7 mouse cellular contexts compared by ENCODE assay signal in the genomic region with DNA sequence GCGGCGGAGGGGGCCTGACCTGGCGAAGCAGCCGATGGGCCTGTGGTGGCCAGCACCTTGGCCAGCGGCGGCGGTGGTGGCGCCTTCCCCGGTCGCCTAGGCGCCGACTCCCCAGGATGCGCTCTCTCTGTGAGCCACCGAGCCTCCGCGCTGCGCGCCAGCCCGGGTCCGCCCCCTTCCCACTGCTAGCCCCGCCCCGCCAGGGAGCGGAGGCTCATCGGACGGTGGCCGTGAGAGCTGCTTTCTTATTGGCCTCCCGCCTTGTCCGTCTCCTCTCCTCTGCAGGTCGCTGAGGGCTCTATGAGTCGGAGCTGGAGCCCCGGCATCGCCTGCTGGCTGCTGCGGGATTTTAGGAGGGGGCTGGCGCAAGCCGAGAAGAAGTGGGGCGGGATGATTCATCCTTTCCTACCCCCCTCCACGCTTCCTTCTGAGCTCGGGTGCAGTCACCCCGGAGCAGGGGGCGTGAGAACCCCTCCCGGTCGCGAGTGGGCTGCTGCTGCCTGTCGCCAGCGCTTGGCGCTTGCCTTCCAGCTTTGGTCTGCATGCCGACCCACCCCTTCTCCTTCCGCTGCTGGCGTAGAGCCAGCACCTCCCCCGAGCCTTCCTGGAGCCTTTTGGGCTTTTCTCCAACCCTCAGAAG. TPM values are rescaled to one million over a fixed set of nuclear protein-coding genes. Genes with fewer than 3 reads are reported as not detected.
A peak's percentile ranks its signal among the peaks of the same experiment; 100 is the strongest.
DNase-seq lines count a peak whose midpoint lies in the region; ATAC-seq and TF ChIP-seq lines count a peak whose summit lies in the region.

A gene (minus strand): TSS at position 413 of the 640 bp plus-strand sequence.

- DNase-seq in embryonic facial prominence, embryonic 14.5 days (ENCODE audit: low spot score): peak; percentile 98
- DNase-seq in heart, adult 8-10 months (ENCODE audit: low spot score): peak; percentile 83
- peak; percentile 84 to 85 for DNase-seq in kidney, adult 8-10 months
- peak; percentile 24 to 77 for DNase-seq in spleen, postnatal 10 days (ENCODE audit: low spot score in 2 of 2)

- H3K4me3 ChIP-seq in bone marrow, adult 2 months (replicated peaks; ENCODE audit: control insufficient read depth, low read depth, low read length): peak within 1 kb of the TSS; percentile 24
- peak within 1 kb of the TSS; percentile 51 for H3K4me3 ChIP-seq in embryonic facial prominence, embryonic 14.5 days (ENCODE audit: low read depth, low read length)
- H3K4me3 ChIP-seq in limb, embryonic 12.5 days (replicated peaks): peak within 1 kb of the TSS; percentile 61
- peak within 1 kb of the TSS; percentile 59 for H3K4me3 ChIP-seq in midbrain, embryonic 15.5 days

- H3K27me3 ChIP-seq in embryonic facial prominence, embryonic 14.5 days (replicated peaks; ENCODE audit: control insufficient read depth, insufficient read depth, low read length): peaks cover 25% of the 10 kb centered on the region
- H3K27me3 ChIP-seq in limb, embryonic 12.5 days: peaks cover 36% of the 10 kb centered on the region
- H3K27me3 ChIP-seq in midbrain, embryonic 15.5 days (replicated peaks): no peaks in the 10 kb centered on the region

- H3K4me2 ChIP-seq in embryonic facial prominence, embryonic 14.5 days (ENCODE audit: low read depth, low read length): peak within 1 kb of the TSS; percentile 82
- peak within 1 kb of the TSS; percentile 89 for H3K4me2 ChIP-seq in limb, embryonic 12.5 days
- peak within 1 kb of the TSS; percentile 62 for H3K4me2 ChIP-seq in midbrain, embryonic 15.5 days

- TF ChIP-seq POLR2A in bone marrow, adult 2 months (IDR thresholded peaks at IDR 0.05; ENCODE audit: borderline replicate concordance, control insufficient read depth, low read depth, low read length): no peak

- no peak within 1 kb of the TSS; the same call in 1 of the 2 replicates for H3K27ac ChIP-seq in bone marrow, adult 2 months (ENCODE audit: control insufficient read depth, insufficient read depth, low read depth, low read length, poor library complexity)
- H3K27ac ChIP-seq in embryonic facial prominence, embryonic 14.5 days (replicated peaks; ENCODE audit: low read depth, low read length): 0 out of 2 replicates have a peak within 1 kb of the TSS, but pooled peaks have one; percentile 1
- peak within 1 kb of the TSS; percentile 29; the same call in 1 of the 2 replicates for H3K27ac ChIP-seq in limb, embryonic 12.5 days
- peak within 1 kb of the TSS; percentile 98 for H3K27ac ChIP-seq in midbrain, embryonic 15.5 days

- WGBS in bone marrow, adult 2 months: under 1% methylated on average over 50 of the region's 50 CpGs
- whole genome bisulfite sequencing in embryonic facial prominence, embryonic 14.5 days: 1% methylated on average over 10 of the region's 50 CpGs
- under 1% methylated on average over 49 of the region's 50 CpGs for WGBS in limb, embryonic 12.5 days
- under 1% methylated on average over 48 of the region's 50 CpGs for WGBS in midbrain, embryonic 15.5 days

- H3K9ac ChIP-seq in embryonic facial prominence, embryonic 14.5 days (ENCODE audit: low read depth, low read length): peak within 1 kb of the TSS; percentile 48
- peak within 1 kb of the TSS; percentile 61 for H3K9ac ChIP-seq in limb, embryonic 12.5 days (replicated peaks)
- peak within 1 kb of the TSS; percentile 84 for H3K9ac ChIP-seq in midbrain, embryonic 15.5 days

- H3K4me1 ChIP-seq in bone marrow, adult 2 months (ENCODE audit: control insufficient read depth, insufficient read depth, low read length): no peaks in the 10 kb centered on the region; the same call in none of the 2 replicates
- H3K4me1 ChIP-seq in embryonic facial prominence, embryonic 14.5 days (ENCODE audit: control insufficient read depth, insufficient read depth, low read length): peaks cover 11% of the 10 kb centered on the region
- peaks cover 17% of the 10 kb centered on the region for H3K4me1 ChIP-seq in limb, embryonic 12.5 days (replicated peaks)
- peaks cover 33% of the 10 kb centered on the region for H3K4me1 ChIP-seq in midbrain, embryonic 15.5 days

- ATAC-seq in embryonic facial prominence, embryonic 14.5 days (ENCODE audit: low read depth): peak; percentile 99
- peak; percentile 99 for ATAC-seq in limb, embryonic 12.5 days (ENCODE audit: insufficient number of reproducible peaks, insufficient read depth, low FRiP score, low TSS enrichment, low read depth)
- ATAC-seq in midbrain, embryonic 15.5 days (replicated peaks): peak; percentile 97

- no peaks in the 10 kb centered on the region for H3K9me3 ChIP-seq in embryonic facial prominence, embryonic 14.5 days (ENCODE audit: control insufficient read depth, low read length)
- no peaks in the 10 kb centered on the region for H3K9me3 ChIP-seq in limb, embryonic 12.5 days
- H3K9me3 ChIP-seq in midbrain, embryonic 15.5 days: no peaks in the 10 kb centered on the region

- no peaks in the 10 kb centered on the region for H3K36me3 ChIP-seq in embryonic facial prominence, embryonic 14.5 days (ENCODE audit: control insufficient read depth, insufficient read depth, low read length)
- H3K36me3 ChIP-seq in limb, embryonic 12.5 days: no peaks in the 10 kb centered on the region
- no peaks in the 10 kb centered on the region for H3K36me3 ChIP-seq in midbrain, embryonic 15.5 days (replicated peaks)

- TF ChIP-seq CTCF in bone marrow, adult 2 months (IDR thresholded peaks at IDR 0.05; ENCODE audit: control insufficient read depth, insufficient read depth, low read length): no peak

RNA-seq across cellular contexts. Expression of the gene that starts here (rescaled TPM):
- 0.22 TPM in 1 of 2 replicates, not detected in the other for polyA plus RNA-seq in bone marrow, adult 2 months (2011; ENCODE audit: insufficient read depth, insufficient read length, low replicate concordance, missing spikeins)
- polyA plus RNA-seq in embryonic facial prominence, embryonic 14.5 days (2014; fragmentation: Nextera tagmentation; extraction: Ambion mirVana): 2.0 and 2.5 TPM in 2 replicates
- total RNA-seq in heart, adult 8-10 months (2022): under 1 TPM in 3 of 4 experiments, not detected in 1; 0.09 to 0.19 (median 0.11) TPM
- polyA plus RNA-seq in limb, embryonic 12.5 days (2016; fragmentation: Nextera tagmentation; extraction: Ambion mirVana): 0.64 and 0.90 TPM in 2 replicates
- 89.2 and 91.8 TPM in 2 replicates for polyA plus RNA-seq in midbrain, embryonic 15.5 days (2015; fragmentation: Nextera tagmentation; extraction: Ambion mirVana)

Comparison
In these comparisons a context has a peak if more than half of its experiments do, and no peak if none do; other contexts are left out.
1. RNA of the gene that starts here (polyA plus RNA-seq): 89.2 to 91.8 TPM in midbrain, embryonic 15.5 days; 2.0 to 2.5 TPM in embryonic facial prominence, embryonic 14.5 days, 0.64 to 0.90 TPM in limb, embryonic 12.5 days and 0.22 TPM in bone marrow, adult 2 months; every median in the first group is over 10 times any median in the second.
2. Peak in DNase-seq in heart, adult 8-10 months; RNA of the gene not detected or under 1 TPM.
3. Peak in ATAC-seq, H3K4me3 ChIP-seq, H3K27ac ChIP-seq, H3K9ac ChIP-seq and H3K4me2 ChIP-seq in limb, embryonic 12.5 days; RNA of the gene not detected or under 1 TPM.
4. Peak in every context shown above with its lines, with median percentiles within 50 percentile points of each other: H3K4me3 ChIP-seq, ATAC-seq, DNase-seq, H3K4me2 ChIP-seq and H3K9ac ChIP-seq.